Mouse (Mus musculus): ENCODE data around the gene 5730596B20Rik. TPM values are rescaled to one million over a fixed set of nuclear protein-coding genes. Genes with fewer than 3 reads are reported as not detected.
A peak's percentile ranks its signal among the peaks of the same experiment; 100 is the strongest.

The 5730596B20Rik gene
- polyA plus RNA-seq, 2 experiments from 2014 or later = not detected

DNA sequence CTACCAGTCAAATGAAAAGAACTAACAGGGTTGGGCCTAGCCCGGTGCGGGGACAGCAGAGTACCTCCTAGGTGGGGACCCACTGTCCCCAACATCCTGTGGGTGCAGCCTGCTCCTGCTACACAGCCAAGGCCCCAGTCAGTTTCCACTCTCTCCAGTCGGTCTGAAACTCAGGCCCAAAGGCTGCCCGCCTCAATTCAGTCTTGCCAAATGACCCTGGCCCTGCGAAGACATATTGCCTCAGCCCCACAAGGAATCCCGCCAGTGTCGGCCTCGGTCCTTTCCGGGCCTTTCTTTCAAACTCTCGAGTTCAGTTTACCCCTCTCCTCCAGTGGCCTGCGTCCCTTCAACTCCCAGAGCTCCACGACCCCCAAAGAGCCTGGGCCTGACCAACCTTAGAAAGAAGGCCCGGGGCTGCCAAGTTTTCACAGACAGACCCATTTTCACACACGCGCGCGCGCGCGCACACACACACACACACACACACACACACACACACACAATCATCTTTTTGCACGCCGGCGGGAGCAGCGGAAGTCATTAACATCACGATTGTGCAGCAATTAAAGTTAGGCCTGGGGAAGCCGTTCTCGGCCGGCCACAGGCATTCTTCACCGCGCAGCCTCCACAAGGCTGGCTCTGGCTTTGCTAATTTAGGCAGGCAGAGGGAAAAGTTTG, 22.9 kb downstream of the 5730596B20Rik start:
- ATAC-seq = no peak

DNA sequence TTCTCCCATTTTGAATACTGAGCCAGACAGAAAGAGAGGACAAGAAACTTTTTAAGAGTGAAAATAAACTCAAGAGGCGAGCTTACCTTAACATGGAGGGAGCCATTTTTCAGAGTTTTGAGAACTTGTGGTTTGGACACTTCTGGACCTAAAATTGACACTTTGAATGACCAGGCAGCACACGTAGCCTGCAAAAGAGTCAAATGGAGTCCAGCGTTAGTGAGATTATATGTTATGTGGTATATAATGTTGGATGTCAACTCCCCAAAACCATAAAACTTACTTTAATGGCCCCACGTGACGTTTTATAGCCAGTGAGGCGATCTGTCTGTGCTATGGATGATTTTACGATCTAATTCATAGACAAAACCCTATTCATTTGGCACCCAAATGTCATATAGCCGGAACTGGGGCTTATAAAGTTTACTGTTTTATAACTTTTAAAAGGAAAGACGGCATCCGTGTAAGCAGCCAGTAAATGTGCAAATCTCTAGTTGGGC, 23.5 kb downstream of the 5730596B20Rik start:
- ATAC-seq = no peak

DNA sequence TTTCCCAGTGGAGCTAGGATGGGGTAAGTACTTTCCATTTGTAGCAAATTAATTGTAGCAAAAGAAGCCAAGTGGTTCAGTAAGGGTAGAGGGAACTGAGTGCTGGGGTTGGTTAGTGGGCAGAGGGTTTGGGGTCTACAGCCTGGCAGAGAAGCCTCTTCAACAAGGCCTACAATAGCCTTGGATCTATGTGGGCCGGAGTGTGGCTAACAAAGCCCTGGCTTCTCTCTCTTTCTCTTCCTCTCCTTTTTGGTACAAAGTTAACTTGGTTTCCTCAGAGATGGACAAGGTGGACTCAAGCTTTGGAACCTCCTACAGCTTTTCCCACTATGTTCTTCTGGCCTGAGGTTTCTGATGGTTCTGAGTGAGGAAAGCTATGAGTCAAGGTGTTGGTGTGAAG, 24.0 kb downstream of the 5730596B20Rik start:
- ATAC-seq = no peak

DNA sequence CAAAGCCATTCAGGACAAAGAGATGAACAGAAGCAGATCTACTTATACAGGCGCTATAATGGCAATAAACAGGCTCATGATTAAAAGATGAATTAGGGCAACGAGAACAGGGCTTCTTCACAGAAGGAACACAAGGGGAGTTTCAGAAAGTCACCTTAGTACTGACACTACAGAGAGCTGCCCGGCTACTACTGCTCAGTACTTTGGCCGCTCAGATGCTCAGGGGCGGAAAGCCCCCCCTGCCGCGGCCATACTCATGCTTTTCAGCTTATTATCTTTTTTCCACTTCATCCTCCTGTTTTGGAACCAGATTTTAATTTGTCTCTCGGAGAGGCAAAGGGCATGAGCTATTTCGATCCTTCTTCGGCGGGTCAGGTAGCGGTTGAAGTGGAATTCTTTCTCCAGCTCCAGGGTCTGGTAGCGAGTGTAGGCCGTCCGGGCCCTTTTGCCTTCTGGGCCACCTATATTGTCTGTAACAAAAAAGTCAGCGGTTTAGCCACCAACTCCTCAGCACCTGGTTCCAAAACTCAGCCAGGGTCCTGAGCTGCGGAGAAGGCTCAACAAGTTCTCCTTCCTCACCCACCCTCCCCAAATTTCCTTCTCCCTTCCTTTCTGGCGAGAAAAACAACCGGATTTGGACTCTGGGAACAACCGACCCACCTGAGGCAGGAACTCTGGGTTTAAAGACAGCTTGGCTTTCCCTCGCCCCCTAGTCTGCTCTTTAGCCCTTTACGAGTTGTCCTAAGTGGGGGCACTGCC, 25.2 kb downstream of the 5730596B20Rik start:
- no peak for ATAC-seq

DNA sequence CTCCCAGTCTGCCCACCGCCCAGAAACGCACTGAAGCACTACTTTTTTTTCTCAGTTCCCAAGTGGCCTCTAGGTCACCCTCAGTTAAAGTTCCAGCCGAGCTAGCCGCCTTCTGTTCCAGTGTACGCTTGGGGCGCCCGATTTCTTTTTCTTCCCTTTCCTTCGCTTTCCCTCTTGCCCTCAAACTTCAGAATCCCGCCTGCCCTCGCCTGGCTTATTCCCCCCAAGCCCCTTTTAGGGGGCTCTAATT, 25.7 kb downstream of the 5730596B20Rik start:
- ATAC-seq = no peak

DNA sequence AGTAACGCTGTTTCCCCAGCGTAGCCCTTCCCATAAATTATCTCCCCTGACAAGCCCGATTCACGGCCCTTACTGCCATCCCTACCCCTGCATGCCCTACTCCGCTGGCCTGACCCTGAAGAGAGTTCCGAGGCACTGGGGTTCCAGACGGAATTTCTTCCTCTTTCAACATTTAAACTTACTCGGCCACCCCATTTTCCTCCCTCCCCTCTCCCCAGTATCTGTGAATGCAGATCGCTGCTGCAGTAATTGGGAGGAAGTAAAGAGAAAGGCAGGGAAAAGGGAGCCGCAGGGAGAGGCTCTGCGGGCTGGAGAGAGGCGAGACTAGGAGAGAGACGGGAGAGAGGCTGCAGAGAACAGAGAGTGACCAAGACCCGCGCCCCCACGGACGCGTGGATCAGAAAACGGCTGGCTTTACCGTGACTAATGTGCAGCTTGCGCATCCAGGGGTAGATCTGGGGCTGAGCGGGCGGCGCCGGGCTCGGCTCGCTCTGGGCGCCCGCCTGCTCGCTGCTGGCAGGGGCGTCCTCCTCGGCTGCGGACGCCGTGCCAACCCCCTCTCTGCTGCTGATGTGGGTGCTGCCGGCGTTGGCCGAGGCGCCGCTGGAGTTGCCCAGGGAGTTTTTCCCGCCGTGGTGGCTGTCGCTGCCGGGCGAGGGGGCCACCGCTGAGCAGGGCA, 26.2 kb downstream of the 5730596B20Rik start:
- no peak for ATAC-seq

DNA sequence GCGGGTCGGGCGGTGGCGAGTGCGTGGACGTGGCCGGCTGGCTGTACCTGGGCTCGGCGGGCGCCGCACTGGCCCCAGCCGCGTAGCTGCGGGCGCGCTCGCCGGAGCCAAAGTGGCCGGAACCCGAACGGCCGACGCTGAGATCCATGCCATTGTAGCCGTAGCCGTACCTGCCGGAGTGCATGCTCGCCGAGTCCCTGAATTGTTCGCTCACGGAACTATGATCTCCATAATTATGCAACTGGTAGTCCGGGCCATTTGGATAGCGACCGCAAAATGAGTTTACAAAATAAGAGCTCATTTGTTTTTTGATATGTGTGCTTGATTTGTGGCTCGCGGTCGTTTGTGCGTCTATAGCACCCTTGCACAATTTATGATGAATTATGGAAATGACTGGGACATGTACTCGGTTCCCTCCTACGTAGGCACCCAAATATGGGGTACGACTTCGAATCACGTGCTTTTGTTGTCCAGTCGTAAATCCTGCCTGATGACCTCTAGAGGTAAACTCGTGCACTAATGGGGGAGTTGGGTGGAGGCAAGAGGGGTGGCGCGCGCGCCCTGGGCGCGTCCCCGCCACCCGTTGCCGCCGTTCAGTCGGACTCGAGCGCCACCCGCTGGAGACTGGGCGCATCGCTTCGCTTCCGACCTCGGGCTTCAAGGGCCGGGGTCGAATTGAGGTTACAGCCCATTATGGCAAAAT, 26.9 kb downstream of the 5730596B20Rik start, which contains the start of gene Hoxa5:
Hoxa5 (minus strand) TSS at position 538 of the 703 bp plus-strand sequence.
- ATAC-seq = no peak

DNA sequence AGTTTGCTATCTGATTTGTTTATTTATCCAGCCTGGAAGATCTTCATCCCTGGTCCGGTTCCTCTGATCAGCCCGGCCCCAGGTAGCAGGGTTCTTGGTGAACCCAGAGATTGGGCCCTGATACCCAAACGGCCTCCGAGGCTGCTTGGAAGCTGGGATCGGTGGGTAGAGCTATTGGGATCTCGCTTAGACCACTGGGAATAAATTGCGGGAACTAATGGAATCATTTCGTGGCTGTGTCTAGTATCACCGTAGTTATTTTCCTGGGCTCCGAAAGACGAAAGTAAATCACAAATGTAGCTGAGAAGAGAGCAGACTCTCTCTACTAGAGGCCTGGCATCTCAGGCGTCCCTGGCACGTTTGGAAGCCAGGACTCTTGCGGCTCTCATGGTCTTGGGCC, 27.9 kb downstream of the 5730596B20Rik start:
- ATAC-seq = no peak

DNA sequence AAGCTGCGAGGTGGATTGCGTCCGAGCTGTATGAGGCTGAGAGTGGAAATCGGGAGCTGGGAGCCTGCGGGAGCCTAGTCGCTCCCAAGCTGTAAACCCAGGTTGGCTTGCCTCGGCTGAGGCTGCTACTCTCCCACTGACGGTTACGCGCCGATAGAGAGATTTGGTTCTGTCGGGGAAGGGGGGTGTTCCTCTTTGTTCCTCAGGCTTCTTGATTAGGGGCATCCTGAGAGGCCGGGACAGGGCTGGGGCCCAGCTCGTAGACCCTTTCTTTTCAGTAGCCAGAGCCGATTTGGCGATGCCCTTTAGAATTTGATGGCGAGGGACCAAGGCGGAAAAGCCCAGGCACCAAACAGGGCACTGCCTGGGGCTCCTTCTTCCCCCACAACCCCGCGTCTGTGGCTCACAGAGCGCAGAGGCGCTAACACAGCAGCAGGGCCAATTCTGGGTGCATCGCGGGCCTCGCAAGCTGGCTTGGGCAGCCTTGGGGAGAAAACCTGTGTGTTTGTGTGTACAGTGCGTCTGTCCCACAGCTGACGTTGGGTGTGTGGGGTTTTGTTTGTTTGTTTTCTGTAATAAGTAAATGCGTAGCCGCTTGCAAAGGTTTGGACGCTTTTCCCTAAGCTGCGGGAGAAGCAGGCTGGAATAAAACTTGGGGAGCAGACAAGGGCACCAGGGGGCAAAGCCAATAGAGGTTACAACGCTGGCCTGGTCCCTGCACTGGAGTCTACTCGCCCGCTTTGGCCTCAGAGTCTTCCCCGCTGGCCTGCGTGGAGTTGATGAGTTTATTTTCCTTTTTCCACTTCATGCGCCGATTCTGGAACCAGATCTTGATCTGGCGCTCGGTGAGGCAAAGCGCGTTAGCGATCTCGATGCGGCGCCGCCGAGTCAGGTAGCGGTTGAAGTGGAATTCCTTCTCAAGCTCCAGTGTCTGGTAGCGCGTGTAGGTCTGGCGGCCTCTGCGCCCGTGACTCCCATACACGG, 28.6 kb downstream of the 5730596B20Rik start:
- ATAC-seq = no peak

DNA sequence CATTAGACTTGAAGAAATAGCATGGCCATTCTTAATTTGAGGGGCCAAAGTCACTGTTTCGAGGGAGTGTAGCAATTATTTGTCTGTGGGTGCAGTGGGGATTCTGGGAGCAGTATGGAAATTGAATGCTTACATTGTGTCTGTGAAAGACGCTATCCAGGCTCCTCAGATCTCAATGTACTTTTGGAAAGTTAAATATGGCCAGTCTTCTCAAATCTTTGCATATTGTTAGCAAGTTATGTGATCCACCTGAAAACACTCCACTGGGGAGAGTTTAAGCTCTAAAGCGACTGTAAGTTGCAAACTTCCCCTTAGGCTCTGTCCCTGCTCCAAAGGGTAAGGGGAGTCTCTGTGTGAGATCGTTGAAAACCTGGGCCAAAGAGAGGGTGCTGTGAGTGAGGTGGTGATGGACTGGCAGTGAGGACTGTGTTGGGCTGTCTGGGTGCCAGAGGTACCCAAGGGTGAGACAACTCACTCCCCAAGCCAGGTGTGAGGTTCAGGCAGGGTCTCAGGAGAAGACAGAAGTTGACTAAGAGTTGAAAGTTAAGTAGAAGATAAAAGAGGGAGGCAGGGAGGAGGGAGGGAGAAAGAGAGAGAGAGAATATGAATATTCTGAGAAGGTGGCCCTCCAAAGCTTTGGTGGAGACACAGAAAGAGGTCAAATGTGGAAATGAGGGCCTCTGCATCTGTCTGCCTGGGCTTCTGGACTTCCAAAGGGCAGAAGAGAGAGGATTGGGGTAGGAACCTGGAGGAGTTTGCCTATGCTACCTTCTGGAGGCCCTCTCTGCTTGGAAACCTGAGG, 29.8 kb downstream of the 5730596B20Rik start:
- ATAC-seq = no peak

DNA sequence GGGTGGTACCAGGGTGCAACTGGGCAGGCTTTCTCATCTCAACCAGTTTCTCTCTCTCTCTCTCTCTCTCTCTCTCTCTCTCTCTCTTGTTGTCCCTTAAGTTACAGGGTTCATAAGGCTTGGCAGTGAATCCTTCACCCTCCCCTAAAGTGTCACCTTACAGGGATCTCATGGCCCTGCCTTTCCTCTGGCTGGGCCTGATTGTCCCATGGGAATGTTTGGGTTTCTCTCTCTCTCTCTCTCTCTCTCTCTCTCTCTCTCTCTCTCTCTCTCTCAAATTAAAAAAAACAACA, 30.3 kb downstream of the 5730596B20Rik start:
- ATAC-seq = no peak

DNA sequence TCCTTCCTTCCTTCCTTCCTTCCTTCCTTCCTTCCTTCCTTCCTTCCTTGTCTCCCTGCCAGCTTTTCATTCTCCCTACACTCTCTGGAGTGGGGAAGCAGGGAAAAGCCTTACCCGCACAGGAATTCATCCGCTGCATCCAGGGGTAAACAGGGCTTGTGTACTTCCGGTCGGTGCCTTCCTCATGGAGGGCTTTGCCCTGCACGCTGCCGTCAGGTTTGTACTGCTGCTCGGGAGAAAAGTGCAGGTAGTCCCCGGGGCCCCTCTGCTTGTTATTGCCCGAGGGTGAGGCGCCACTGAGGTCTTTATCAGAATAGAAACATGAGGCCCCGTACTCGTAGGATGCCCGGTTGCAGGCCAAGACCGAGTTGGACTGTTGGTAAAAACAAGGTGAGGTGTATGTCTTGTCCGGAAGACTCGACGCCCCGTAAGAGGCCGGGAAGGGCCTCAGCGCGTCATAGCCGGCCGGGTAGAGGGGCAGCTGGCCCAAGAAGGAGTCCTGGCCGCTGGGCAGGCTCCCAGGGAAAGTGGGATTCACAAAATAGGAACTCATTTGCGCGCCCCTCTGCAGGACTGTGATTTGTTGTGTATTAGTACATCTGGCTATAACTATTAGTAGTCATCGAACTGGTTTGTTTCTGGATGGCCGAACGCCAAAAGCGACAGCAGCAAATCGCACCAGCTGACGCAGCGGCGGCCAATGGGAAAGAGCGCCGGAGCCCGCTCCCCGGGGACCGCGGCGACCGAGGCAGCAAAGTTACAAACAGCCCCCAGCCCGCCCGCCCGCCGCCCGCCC, 31.0 kb downstream of the 5730596B20Rik start, which contains the start of gene Hoxa6:
Hoxa6 (minus strand) TSS at position 651 of the 796 bp plus-strand sequence.
- ATAC-seq = no peak

DNA sequence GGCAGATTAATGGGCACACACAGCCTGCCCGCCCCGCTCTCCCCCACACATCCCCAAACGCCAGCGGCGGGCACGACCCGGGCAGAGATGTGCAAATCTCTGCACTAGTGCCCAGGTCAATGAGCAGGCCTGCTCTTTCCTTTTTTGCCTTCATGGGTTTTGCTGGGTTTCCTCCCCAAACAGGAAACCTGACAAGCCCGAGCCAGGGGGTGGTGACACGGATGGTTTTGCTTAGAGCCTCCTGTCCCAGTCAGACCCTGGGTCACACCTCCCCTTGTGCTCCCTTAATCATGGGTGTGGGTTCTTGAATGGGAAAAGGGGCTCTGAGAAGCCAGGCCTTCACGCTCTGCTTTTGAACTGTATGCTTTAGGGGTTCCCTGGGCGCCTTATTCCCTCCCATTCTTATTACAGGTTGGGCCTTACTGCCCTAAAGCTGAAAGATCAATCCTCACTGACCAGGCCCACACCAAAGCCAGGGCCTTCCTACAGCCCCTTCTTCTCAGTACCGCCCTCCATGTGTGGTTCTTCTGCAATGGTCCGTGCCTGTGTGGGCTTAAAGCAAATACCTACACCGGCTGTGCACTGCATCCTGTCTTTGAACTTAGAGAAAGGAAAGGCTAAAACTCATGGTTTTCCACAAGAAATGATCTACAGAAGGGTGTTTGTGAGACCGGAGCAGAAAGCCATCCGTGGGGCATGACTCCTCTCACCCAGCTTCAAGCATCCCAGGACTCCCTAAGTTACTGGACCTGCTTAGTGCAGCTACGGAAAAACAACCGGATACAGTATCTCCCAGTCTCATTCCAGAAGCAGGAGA, 31.8 kb downstream of the 5730596B20Rik start:
- ATAC-seq = no peak

DNA sequence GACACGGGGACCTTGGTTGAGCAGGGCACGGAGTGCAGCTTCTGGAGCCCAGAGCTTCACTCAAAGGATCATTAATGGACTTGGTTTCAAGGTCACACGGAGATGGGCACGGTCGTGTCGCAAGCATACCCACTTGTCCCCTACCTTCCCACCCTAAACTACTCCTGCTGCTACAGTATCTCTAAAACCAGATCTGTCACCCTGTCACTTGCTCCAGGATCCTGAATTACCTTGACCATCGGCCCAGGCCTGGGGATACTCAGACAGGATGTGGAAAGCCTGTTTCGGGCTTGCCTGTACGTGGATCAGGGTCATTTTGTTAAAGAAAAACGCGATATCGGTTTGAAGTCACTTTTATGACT, 32.4 kb downstream of the 5730596B20Rik start:
- ATAC-seq = no peak

DNA sequence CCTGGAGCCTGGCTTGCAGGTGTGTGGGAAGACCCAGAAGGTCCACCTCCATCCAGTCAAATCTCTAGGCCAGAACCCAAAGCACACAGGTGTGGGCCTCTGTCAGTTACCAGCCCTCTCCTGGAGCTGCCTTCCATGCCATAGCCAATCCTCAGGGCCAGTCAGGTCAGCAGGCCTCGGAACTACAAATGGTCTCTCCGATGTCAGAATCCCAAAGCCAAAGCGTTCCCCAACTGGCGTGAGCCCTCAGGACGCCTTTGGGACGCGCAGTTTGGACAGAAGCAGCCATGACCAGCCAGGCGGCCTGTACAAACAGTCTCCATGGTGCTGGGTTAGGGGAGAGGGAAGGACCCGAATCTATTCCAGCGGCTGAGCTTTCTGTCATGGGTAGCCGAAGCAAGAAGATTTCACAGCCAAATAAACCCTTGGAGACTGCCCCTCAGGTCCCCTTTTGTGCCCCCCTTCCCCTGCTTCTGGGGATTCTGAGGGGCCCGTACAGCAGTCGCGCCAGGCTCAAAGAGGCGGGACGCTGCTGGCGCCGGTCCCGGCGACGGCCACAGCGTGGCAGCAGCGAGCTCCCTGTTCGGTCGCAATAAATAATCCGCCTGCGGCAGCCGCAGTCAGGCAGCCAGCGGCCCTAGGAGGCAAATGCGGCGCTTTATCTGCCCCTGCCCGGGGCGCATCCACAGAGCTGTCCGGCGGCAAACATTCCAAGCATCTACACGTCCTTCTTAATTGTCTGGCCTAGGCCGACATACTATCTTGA, 34.1 kb downstream of the 5730596B20Rik start:
- peak; percentile 84 for ATAC-seq

DNA sequence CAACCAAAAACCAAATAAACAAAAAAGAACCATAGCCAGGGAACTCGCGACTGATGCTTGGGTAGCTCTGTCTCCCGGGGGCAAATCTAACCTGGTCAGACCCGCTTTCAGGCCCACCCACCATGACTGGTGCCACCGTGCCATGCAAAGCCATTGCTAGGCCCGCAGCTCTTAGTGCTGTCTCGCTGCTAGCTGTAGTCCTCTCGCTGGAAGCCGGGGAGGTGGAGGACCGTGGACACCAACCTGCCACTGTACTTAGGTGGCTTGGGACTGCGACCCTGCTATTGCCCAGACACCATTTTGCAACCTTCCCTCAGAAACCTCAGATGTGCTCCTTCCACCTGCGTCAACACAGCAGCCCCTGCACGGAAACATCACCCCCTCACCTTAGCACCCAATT, 34.7 kb downstream of the 5730596B20Rik start:
- ATAC-seq = peak; percentile 31

DNA sequence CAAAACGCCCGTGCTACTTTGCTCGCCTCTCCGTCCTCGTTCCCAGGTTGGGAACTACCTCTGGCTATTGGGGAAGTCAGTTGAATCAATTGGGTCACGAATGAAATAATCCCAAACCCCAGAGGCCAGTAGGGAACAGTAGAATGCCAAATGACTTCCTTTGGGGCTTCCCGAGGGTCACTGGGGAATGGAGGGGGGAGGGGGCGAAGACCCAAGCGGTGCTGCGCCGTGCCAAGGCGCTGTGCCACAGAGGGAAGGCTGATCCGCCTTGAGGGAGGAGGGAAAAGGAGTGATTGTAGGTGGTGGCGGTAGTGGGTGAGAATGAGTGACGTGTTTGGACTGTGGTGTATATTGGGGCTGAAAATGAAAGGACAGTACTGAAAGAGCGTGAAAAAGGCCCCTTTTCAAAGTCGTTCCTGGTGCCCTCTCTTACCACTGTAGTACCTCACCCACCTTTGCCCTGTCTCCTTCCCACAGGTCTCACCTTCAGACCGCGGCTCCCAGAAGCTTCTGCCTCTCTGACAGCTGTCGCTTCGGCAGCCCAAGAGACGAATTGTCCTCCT, 35.3 kb downstream of the 5730596B20Rik start:
- peak; percentile 14 for ATAC-seq

Measured in CD4-positive, CD25-positive, alpha-beta regulatory T cell, adult 4 months (primary cell).